Mouse (Mus musculus) embryonic fibroblast, embryonic 13.5 days (primary cell): ENCODE measurements around the gene Tgif2. TPM values are rescaled to one million over a fixed set of nuclear protein-coding genes. Genes with fewer than 3 reads are reported as not detected.
"Not testable (repeated sequence)": the region's sequence is repeated elsewhere in the genome, so short reads cannot be mapped to it uniquely, and the experiment has no call there.

Experiments used
- H3K27ac ChIP-seq: 2 replicates; pipeline ENCODE4 v1.5.1; 2012; ENCODE audit warnings: low read length, control low read depth, inconsistent platforms; ENCODE audit not compliant: insufficient read depth
- H3K4me1 ChIP-seq: 2 replicates; pipeline ENCODE4 v1.6.1; 2011; ENCODE audit warnings: low read length; ENCODE audit not compliant: control insufficient read depth, insufficient read depth
- H3K4me3 ChIP-seq: 2 replicates; pipeline ENCODE4 v1.5.1; 2011; ENCODE audit warnings: mild to moderate bottlenecking, control low read depth, low read length; ENCODE audit not compliant: insufficient read depth
- CTCF ChIP-seq: IDR thresholded peaks from 2 replicates; pipeline ENCODE4 v1.5.1; 2011; ENCODE audit warnings: mild to moderate bottlenecking, control low read depth, low read length, moderate library complexity, borderline replicate concordance; ENCODE audit not compliant: insufficient read depth
- POLR2A ChIP-seq: IDR thresholded peaks from 2 replicates; pipeline ENCODE4 v1.6.1; 2011; ENCODE audit warnings: low read depth, mild to moderate bottlenecking, control low read depth, low read length, moderate library complexity
- polyA plus RNA-seq: library from polyadenylated mRNA; stranded (reverse); fragments of >200 nt; gene quantifications from 2 replicates; pipeline ENCODE4 v1.2.4, GENCODE M21; 2011; ENCODE audit warnings: low read depth; ENCODE audit not compliant: missing spikeins, insufficient read length

The Tgif2 gene
- polyA plus RNA-seq, 1 experiment: 17.0 TPM

DNA sequence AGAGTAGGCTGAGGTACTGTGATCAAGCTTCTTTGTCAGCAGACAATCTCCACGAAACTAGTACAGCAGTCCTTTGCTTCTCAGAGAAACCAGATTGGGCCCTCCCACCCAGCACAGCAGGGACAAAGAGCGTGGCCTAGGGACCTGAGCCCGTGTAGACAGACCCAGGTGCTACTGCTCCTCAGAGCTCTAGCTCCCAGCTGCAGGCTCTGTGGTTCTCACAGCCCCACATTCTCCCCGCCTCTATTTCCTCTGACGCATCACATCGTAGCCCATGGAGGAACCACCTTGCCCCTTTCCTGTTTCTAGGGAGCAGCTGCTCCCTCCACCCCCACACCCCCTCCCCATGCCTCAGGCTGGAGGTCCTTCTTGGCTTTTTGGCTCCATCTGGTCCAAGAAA is 47.2 kb downstream of the Tgif2 start, which contains the start of gene Sla2:
Gene Sla2, minus strand, starts transcription at position 176 of the 400 bp plus-strand sequence.
- no peak for TF ChIP-seq CTCF
- no peak for TF ChIP-seq POLR2A
- Histone ChIP-seq H3K4me1 (no peaks in the 10 kb centered on the region), H3K4me3 (no peak within 1 kb of the TSS), H3K27ac (no peak within 1 kb of the TSS)

DNA sequence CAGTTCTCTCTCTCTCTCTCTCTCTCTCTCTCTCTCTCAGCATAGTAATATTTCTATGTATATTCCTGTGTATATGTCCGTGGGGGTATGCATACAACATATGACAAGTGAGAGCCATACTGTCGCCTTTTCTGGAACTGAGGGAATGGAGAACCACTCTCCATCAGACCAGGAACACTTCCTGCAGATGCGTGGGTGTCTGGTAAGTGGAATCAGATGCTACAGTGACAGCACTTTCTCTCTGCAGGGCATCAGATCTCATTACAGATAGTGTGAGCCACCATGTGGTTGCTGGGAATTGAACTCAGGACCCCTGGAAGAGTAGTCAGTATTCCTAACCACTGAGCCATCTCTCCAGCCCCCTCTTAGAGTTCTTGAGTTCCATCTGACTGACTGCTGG is 48.7 kb downstream of the Tgif2 start:
- H3K4me3 ChIP-seq: no peak overlapping the region
- TF ChIP-seq CTCF (no peak), POLR2A (no peak)
- no peak overlapping the region for H3K27ac ChIP-seq
- no peaks in the 10 kb centered on the region for H3K4me1 ChIP-seq

DNA sequence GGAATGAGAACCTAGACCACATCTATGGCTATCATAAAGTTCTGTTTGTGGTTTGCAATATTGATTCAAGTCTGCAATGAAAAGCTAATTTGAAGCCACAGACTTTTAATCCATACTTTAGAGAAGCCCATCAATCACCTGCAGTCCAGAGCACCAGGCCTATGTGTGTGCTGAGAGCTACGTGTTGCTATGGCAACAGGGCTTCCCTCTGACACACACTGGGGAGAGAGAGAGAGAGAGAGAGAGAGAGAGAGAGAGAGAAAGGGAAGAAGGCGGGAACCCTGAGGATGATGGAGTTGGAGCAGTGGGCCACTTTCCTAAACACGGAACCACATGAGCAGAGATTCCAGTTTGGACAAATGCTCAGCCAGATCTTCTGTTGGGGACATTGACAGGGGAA is 52.4 kb downstream of the Tgif2 start:
- no peak for TF ChIP-seq POLR2A
- no peak for TF ChIP-seq CTCF
- H3K4me1 ChIP-seq: no peaks in the 10 kb centered on the region
- H3K27ac ChIP-seq: no peak overlapping the region

DNA sequence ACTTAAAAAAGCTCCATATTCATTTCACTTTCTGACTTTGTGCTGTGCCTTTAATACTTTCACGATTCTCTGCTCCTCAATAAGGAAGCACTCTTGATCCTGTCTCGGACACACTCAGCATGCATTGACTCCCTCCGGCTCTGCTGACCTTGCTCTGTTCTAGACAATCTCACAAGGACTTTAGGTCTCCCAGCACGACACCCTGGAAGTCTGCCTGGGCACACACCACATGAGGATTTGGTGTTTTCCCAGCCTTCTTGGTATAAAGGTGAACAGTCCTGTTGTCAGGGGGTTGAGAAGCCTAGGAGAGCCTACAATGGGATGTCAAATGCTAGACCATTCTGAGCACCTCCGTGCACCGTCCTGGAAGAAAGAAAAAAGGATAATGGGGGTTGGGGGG is 53.0 kb downstream of the Tgif2 start:
- no peak overlapping the region for H3K27ac ChIP-seq
- no peak for TF ChIP-seq CTCF
- no peak for TF ChIP-seq POLR2A
- H3K4me1 ChIP-seq: no peaks in the 10 kb centered on the region
- no peak overlapping the region for H3K4me3 ChIP-seq

More for the DNA sequence above, 52.4 kb downstream of the Tgif2 start:
- no peak overlapping the region for H3K4me3 ChIP-seq

DNA sequence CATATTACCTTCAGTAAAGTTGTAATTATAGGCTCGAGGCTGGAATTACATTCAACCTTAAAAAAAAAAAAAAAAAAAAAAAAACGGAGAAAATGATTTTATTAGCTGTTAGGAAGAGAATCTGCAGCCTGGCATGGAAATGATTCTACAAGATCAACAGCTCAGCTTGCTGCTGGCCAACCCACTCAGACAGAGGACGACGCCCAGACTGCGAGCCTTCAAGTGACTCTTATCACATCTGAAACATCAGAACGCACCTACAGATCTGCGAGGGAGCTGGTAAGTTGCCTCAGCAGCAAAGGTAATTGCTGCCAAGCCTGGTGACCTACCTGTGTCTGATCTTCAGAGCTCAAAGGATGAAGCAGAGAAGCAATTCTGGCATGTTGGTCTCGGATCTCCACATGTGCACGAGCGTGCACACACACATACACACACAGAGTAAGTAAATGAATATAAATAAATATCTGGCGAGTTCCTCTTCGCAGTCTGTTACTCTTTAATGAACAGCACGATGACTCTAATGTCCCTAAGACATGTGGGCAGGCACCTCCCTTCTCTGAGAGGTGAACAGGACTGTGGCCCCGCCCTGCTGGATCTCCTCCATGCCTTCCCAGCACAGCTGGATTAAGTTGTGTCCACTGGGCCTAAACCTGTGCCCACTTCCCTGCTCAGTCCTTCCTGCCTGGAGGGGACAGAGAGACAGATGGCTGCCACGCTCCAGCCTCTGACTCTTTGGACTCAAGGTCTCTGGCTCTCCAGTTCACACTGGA is 54.9 kb downstream of the Tgif2 start:
- no peak overlapping the region for H3K4me3 ChIP-seq
- no peak overlapping the region for H3K27ac ChIP-seq
- no peaks in the 10 kb centered on the region for H3K4me1 ChIP-seq
- TF ChIP-seq POLR2A: no peak
- TF ChIP-seq CTCF: no peak

DNA sequence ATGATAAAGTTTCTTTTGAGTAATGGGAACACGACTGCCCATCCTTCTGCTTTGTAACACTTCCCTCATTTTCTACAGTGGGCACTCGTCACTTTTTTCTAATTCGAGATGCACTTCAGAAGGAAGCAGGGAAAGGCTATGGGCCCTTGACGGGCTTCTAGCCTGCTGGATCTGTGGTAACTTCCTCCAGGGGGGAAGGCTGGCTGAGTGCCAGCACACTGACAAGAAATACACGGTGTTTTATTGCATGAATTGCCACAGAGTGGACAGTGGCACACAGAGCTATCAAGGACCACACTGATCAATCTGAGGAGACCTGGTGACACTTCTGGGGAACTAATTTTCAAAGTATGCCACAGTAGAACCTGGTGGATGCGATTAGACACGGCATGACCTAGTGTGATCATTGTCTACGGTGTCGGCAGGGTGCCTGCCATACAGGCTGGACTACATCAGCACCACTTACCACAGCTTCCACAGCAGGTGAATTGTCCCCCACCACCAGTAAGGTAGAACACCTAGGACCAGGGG is 56.6 kb downstream of the Tgif2 start:
- no peaks in the 10 kb centered on the region for H3K4me1 ChIP-seq
- no peak for TF ChIP-seq POLR2A
- no peak for TF ChIP-seq CTCF
- no peak overlapping the region for H3K27ac ChIP-seq
- no peak overlapping the region for H3K4me3 ChIP-seq

DNA sequence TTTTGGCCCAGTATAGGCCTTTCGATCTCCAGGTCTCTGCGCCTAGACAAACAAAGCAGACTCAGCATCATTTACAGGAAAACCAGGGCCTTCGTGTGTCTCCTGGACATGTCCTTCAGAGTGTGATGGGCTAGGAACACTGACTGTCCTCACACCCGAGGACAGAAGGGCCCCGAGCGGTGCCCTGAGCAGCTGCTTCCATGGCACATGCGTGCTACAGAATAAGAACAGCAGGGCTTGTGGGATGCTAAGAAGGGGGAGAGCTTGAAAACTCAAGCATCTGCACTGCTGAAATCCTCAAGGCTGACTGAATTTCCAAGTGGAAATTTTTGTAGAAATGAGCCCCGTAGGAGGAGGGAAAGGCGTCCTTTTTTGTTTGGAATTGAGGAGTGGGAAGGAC is 57.2 kb downstream of the Tgif2 start:
- H3K4me3 ChIP-seq: no peak overlapping the region
- no peak for TF ChIP-seq POLR2A
- TF ChIP-seq CTCF: no peak
- H3K4me1 ChIP-seq: no peaks in the 10 kb centered on the region
- H3K27ac ChIP-seq: no peak overlapping the region

DNA sequence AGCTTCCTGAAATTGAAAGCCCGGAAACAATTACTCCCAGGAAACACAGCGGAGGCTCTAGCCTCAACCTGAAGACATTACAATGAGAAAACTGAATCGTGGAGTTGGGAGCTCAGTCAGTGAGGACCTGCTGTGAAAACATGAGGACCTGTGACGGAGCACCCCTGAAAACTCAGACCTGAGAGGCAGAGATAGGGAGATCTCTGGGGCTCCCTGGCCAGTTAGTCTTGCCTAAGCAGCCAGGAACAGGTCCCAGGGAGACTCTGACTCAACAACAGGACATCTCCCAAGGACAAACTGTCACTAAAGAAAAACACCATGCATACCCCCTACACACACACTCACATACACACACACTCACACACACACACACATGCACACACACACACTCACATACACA is 58.6 kb downstream of the Tgif2 start:
- Histone ChIP-seq H3K4me1 (no peaks in the 10 kb centered on the region), H3K4me3 (no peak overlapping the region), H3K27ac (no peak overlapping the region)
- TF ChIP-seq POLR2A (no peak), CTCF (no peak)

DNA sequence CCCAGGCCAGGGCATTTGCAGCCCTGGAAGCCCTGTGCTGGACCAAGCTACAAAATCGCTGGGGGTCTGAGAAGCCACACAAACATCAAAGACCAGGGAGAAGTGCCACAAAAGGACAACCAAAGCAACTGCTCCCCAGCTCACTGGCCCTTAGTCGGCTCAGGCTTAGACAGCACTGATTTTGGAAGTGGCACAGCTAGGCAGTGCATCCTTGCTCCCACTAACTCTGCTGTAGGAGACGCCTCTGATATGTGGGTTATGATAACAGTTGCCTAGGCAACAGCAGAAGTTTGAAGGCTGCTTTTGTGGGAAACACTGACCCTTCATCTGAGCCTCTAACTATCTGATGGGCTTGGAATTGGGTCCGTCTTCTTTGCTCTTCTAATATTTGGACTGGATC is 59.4 kb downstream of the Tgif2 start:
- no peak overlapping the region for H3K27ac ChIP-seq
- no peaks in the 10 kb centered on the region for H3K4me1 ChIP-seq
- H3K4me3 ChIP-seq: no peak overlapping the region
- TF ChIP-seq POLR2A (no peak), CTCF (no peak)

DNA sequence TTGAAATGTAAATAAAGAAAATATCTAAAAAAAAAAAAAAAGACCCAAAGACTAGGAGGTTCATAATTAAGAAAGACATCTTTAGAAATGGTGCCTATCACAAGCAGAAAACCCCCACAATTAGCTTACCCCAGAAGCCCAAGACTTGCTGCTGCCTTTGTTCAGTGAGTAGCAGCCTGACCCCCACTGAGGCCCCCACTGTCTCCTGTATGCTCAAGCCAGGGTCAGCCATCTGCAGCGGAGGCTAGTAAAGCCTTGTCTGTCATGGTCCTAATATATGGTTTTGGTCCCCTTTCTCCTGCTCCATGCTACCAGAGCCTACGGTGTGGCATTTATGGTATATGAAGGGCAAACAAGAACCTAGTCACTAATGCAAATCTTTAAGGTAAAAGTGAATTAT is 61.5 kb downstream of the Tgif2 start:
- Histone ChIP-seq H3K4me1 (no peaks in the 10 kb centered on the region), H3K27ac (no peak overlapping the region), H3K4me3 (no peak overlapping the region)
- TF ChIP-seq CTCF (no peak), POLR2A (no peak)

DNA sequence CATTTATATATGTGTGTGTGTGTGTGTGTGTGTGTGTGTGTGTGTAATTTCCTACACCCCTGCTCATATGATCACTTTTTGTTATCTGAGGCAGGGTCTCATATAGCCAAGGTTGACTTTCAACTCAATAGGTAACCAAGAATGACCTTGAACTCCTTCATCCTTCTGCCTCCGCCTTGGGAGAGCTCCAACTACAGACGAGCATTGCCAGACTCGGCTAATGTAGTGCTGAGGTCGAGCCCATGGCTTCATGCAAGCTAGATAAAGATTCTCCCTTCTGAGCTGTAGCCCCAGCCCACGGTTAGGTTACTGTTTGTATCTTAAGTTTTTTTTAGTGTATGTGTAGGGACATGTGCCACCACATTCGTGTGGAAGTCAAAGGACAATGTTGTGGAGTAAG is 62.1 kb downstream of the Tgif2 start:
- Histone ChIP-seq H3K4me3 (no peak overlapping the region), H3K27ac (no peak overlapping the region), H3K4me1 (no peaks in the 10 kb centered on the region)
- TF ChIP-seq POLR2A (no peak), CTCF (no peak)

DNA sequence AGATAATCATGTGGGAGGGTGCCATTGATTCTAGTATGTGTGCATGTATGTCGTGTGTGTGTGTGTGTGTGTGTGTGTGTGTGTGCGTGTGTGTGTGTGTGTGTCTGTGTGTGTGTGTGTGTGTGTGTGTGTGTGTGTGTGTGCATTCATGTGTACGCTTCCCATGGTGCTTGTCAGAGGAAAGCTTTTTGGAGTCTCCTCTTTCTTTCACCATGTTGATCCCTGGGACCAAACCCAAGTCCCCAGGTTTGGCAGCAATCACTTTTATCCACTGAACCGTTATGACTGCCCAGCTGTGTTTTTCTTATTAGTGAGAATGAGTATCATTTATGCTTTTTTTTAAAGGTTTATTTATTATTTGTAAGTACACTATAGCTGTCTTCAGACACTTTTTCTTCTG is 62.6 kb downstream of the Tgif2 start:
- not testable (repeated sequence) for H3K4me3 ChIP-seq, H3K4me1 ChIP-seq, H3K27ac ChIP-seq
